Mouse (Mus musculus): Measurements from ENCODE around the gene Mov10l1. TPM values are rescaled to one million over a fixed set of nuclear protein-coding genes. Genes with fewer than 3 reads are reported as not detected.

The Mov10l1 gene
- polyA plus RNA-seq, 1 experiment from 2014 or later, result 0.05 TPM

GRCm38 (mm10) chr15:88972300-88972699, 10.4 kb upstream of the Mov10l1 start:
- no peaks in the 10 kb centered on the region for H3K27me3 ChIP-seq
- no peak for ATAC-seq (replicated peaks; ENCODE audit: low FRiP score)
- H3K4me3 ChIP-seq (replicated peaks), result no peak overlapping the region
- no peaks in the 10 kb centered on the region for H3K4me1 ChIP-seq
- no peaks in the 10 kb centered on the region for H3K9me3 ChIP-seq (replicated peaks)
- H3K4me2 ChIP-seq, result no peak overlapping the region
- no peak overlapping the region for H3K27ac ChIP-seq
- no peaks in the 10 kb centered on the region for H3K36me3 ChIP-seq
- WGBS, result 88% methylated on average over 4 of the region's 4 CpGs
- H3K9ac ChIP-seq, result no peak overlapping the region

GRCm38 (mm10) chr15:88978281-88979137, 4.2 kb upstream of the Mov10l1 start, which contains the start of gene Mlc1:
Gene Mlc1, minus strand, starts transcription at chr15:88979007.
- Histone ChIP-seq H3K4me2 (no peak within 1 kb of the TSS), H3K4me1 (no peaks in the 10 kb centered on the region), H3K4me3 (replicated peaks) (no peak within 1 kb of the TSS), H3K36me3 (no peaks in the 10 kb centered on the region), H3K9ac (no peak within 1 kb of the TSS), H3K27me3 (no peaks in the 10 kb centered on the region), H3K9me3 (replicated peaks) (no peaks in the 10 kb centered on the region), H3K27ac (no peak within 1 kb of the TSS)
- ATAC-seq (replicated peaks; ENCODE audit: low FRiP score), result no peak
- WGBS, result 80% methylated on average over 10 of the region's 10 CpGs

GRCm38 (mm10) chr15:88979138-88979446, 3.6 kb upstream of the Mov10l1 start:
- ATAC-seq (replicated peaks; ENCODE audit: low FRiP score), result no peak
- 72% methylated on average over 3 of the region's 3 CpGs for WGBS
- no peak overlapping the region for H3K4me2 ChIP-seq
- H3K4me3 ChIP-seq (replicated peaks), result no peak overlapping the region
- H3K36me3 ChIP-seq, result no peaks in the 10 kb centered on the region
- H3K27me3 ChIP-seq, result no peaks in the 10 kb centered on the region
- no peak overlapping the region for H3K27ac ChIP-seq
- H3K4me1 ChIP-seq, result no peaks in the 10 kb centered on the region
- no peak overlapping the region for H3K9ac ChIP-seq
- H3K9me3 ChIP-seq (replicated peaks), result no peaks in the 10 kb centered on the region

- H3K4me2 ChIP-seq, result no peak overlapping the region
- ATAC-seq (replicated peaks; ENCODE audit: low FRiP score), result no peak
These were observed 6.5 kb downstream of the Mov10l1 start for GRCm38 (mm10) chr15:88989236-88989635.

GRCm38 (mm10) chr15:88998636-88999035, 15.9 kb downstream of the Mov10l1 start:
- ATAC-seq (replicated peaks; ENCODE audit: low FRiP score), result no peak
- no peaks in the 10 kb centered on the region for H3K36me3 ChIP-seq
- 80% methylated on average over 8 of the region's 8 CpGs for WGBS

More at GRCm38 (mm10) chr15:88989236-88989635, 6.5 kb downstream of the Mov10l1 start:
- Histone ChIP-seq H3K36me3 (no peaks in the 10 kb centered on the region), H3K4me3 (replicated peaks) (no peak overlapping the region), H3K4me1 (no peaks in the 10 kb centered on the region), H3K27me3 (no peaks in the 10 kb centered on the region), H3K9ac (no peak overlapping the region), H3K9me3 (replicated peaks) (no peaks in the 10 kb centered on the region), H3K27ac (no peak overlapping the region)
- 49% methylated on average over 2 of the region's 2 CpGs for WGBS

GRCm38 (mm10) chr15:88999124-88999523, 16.4 kb downstream of the Mov10l1 start:
- WGBS, result 82% methylated on average over 2 of the region's 2 CpGs
- H3K4me2 ChIP-seq, result no peak overlapping the region
- H3K4me1 ChIP-seq, result no peaks in the 10 kb centered on the region
- no peak overlapping the region for H3K9ac ChIP-seq
- H3K4me3 ChIP-seq (replicated peaks), result no peak overlapping the region
- ATAC-seq (replicated peaks; ENCODE audit: low FRiP score), result no peak
- H3K9me3 ChIP-seq (replicated peaks), result no peaks in the 10 kb centered on the region
- no peak overlapping the region for H3K27ac ChIP-seq
- no peaks in the 10 kb centered on the region for H3K36me3 ChIP-seq
- H3K27me3 ChIP-seq, result no peaks in the 10 kb centered on the region

More at GRCm38 (mm10) chr15:88998636-88999035, 15.9 kb downstream of the Mov10l1 start:
- no peaks in the 10 kb centered on the region for H3K9me3 ChIP-seq (replicated peaks)
- no peak overlapping the region for H3K4me2 ChIP-seq
- H3K4me3 ChIP-seq (replicated peaks), result no peak overlapping the region
- H3K27me3 ChIP-seq, result no peaks in the 10 kb centered on the region
- no peak overlapping the region for H3K9ac ChIP-seq
- H3K4me1 ChIP-seq, result no peaks in the 10 kb centered on the region
- H3K27ac ChIP-seq, result no peak overlapping the region

GRCm38 (mm10) chr15:89000367-89000766, 17.7 kb downstream of the Mov10l1 start:
- no peak for ATAC-seq (replicated peaks; ENCODE audit: low FRiP score)
- H3K4me1 ChIP-seq, result no peaks in the 10 kb centered on the region
- H3K4me3 ChIP-seq (replicated peaks), result no peak overlapping the region
- 66% methylated on average over 2 of the region's 2 CpGs for WGBS
- no peaks in the 10 kb centered on the region for H3K36me3 ChIP-seq
- H3K9me3 ChIP-seq (replicated peaks), result no peaks in the 10 kb centered on the region
- no peak overlapping the region for H3K27ac ChIP-seq
- no peak overlapping the region for H3K9ac ChIP-seq
- no peaks in the 10 kb centered on the region for H3K27me3 ChIP-seq
- H3K4me2 ChIP-seq, result no peak overlapping the region

GRCm38 (mm10) chr15:89001245-89001644, 18.5 kb downstream of the Mov10l1 start:
- no peak for ATAC-seq (replicated peaks; ENCODE audit: low FRiP score)
- no peak overlapping the region for H3K4me3 ChIP-seq (replicated peaks)
- H3K4me1 ChIP-seq, result no peaks in the 10 kb centered on the region
- no peaks in the 10 kb centered on the region for H3K9me3 ChIP-seq (replicated peaks)
- H3K36me3 ChIP-seq, result no peaks in the 10 kb centered on the region
- no peak overlapping the region for H3K27ac ChIP-seq
- 76% methylated on average over 3 of the region's 3 CpGs for WGBS
- no peak overlapping the region for H3K4me2 ChIP-seq
- H3K9ac ChIP-seq, result no peak overlapping the region
- no peaks in the 10 kb centered on the region for H3K27me3 ChIP-seq

GRCm38 (mm10) chr15:89007002-89007401, 24.3 kb downstream of the Mov10l1 start:
- no peak for ATAC-seq (replicated peaks; ENCODE audit: low FRiP score)
- Histone ChIP-seq H3K4me1 (no peaks in the 10 kb centered on the region; the same call in 1 of the 2 replicates), H3K36me3 (no peaks in the 10 kb centered on the region), H3K27me3 (no peaks in the 10 kb centered on the region), H3K9ac (no peak overlapping the region), H3K4me2 (no peak overlapping the region), H3K27ac (no peak overlapping the region), H3K9me3 (replicated peaks) (no peaks in the 10 kb centered on the region), H3K4me3 (replicated peaks) (no peak overlapping the region)
- WGBS, result 89% methylated on average over 7 of the region's 7 CpGs

- no peak overlapping the region for H3K4me2 ChIP-seq
- H3K9me3 ChIP-seq (replicated peaks), result no peaks in the 10 kb centered on the region
- no peaks in the 10 kb centered on the region for H3K27me3 ChIP-seq
- H3K4me3 ChIP-seq (replicated peaks), result no peak overlapping the region
- no peak for ATAC-seq (replicated peaks; ENCODE audit: low FRiP score)
- H3K27ac ChIP-seq, result no peak overlapping the region
- H3K36me3 ChIP-seq, result no peaks in the 10 kb centered on the region
- no peaks in the 10 kb centered on the region; the same call in 1 of the 2 replicates for H3K4me1 ChIP-seq
- 76% methylated on average over 5 of the region's 5 CpGs for WGBS
- H3K9ac ChIP-seq, result no peak overlapping the region
These were observed 25.1 kb downstream of the Mov10l1 start for GRCm38 (mm10) chr15:89007781-89008180.

- no peak overlapping the region for H3K9ac ChIP-seq
- ATAC-seq (replicated peaks; ENCODE audit: low FRiP score), result no peak
- 82% methylated on average over 3 of the region's 3 CpGs for WGBS
These were observed 34.0 kb downstream of the Mov10l1 start for GRCm38 (mm10) chr15:89016722-89017121.

GRCm38 (mm10) chr15:89020085-89020484, 37.4 kb downstream of the Mov10l1 start:
- H3K9ac ChIP-seq, result no peak overlapping the region
- H3K27me3 ChIP-seq, result no peaks in the 10 kb centered on the region
- H3K4me3 ChIP-seq (replicated peaks), result no peak overlapping the region
- no peak overlapping the region for H3K4me2 ChIP-seq
- H3K27ac ChIP-seq, result no peak overlapping the region
- 80% methylated on average over 7 of the region's 7 CpGs for WGBS
- no peaks in the 10 kb centered on the region for H3K36me3 ChIP-seq
- no peaks in the 10 kb centered on the region for H3K9me3 ChIP-seq (replicated peaks)
- no peaks in the 10 kb centered on the region for H3K4me1 ChIP-seq
- ATAC-seq (replicated peaks; ENCODE audit: low FRiP score), result no peak

More at GRCm38 (mm10) chr15:89016722-89017121, 34.0 kb downstream of the Mov10l1 start:
- Histone ChIP-seq H3K27me3 (no peaks in the 10 kb centered on the region), H3K36me3 (no peaks in the 10 kb centered on the region), H3K27ac (no peak overlapping the region), H3K9me3 (replicated peaks) (no peaks in the 10 kb centered on the region), H3K4me2 (no peak overlapping the region), H3K4me1 (no peaks in the 10 kb centered on the region), H3K4me3 (replicated peaks) (no peak overlapping the region)
